Mouse (Mus musculus) left cerebral cortex, adult 8-10 months (tissue): ENCODE measurements at regions not wholly inside any gene's neighbourhood (a gene's known extent, or its start where the extent isn't known, plus 50 kb on each side); places are given as distances from the start of the nearest gene placed in this dataset.

ENCODE experiments used
- DNase-seq, 2 experiments: peaks; one replicate each; pipeline ENCODE4 v3.0.0; 2022; ENCODE audit warnings: low spot score in 2 of 2

DNA sequence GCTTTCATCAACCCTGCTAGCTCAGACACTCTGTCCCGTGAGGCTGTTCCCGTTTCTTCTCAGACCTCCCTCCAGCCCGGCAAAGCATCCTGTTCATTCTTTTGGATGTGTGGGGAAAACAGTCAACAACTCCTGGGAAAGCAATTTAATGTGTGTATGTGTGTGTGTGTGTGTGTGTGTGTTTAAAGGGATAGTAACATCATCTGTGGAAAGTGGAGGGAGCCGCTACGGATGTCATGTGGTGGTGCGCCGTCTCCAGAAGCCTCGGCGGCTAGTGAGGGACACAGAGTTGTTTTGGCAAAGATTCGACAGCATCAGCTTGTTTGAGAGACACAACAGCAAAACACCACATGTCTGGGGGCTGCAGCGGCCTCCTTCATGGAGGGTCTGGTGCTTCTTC, 200.2 kb downstream of the Gadd45g start:
- DNase-seq = no peak

DNA sequence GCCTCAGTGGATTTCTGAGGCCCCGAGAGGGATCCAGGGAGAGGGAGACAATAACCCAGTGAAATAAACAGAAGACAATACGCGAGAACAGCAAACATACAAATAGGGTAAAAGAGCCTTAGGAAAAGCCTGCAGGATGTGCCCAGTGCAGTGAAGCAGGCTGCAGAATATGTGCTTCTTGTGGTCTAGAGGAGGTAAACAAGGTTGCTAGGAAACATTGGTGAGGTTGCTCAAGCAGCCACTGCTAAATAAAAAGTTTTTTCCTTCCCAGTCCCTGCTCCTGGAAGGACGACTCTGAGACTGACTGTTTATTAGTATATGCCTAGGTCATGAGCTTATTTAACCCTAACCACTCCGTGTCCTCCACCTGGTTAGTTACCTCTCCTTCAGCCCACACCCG, 201.5 kb downstream of the Gadd45g start:
- DNase-seq = no peak

- no peak for DNase-seq
These were observed 202.3 kb downstream of the Gadd45g start for GRCm38 (mm10) chr13:52048777-52049176.

DNA sequence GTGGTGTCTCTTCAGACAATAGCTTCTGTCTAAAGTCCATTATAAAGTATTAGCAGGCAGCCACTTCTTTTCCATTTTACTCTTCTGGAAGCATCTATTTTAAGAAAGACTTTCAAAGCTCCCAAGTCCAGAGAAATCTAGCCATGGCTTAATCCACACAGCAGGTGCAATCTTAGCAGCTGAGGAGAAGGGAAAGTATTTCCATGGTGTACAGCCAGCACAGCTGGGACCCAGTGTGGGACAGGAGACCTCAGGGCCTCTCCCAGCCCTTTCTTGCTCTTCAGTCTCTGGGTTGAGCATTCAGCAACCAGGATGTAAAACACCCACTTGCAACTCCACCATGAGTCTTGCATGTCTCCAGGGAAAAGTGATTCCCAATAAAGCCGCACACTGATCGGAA, 202.8 kb downstream of the Gadd45g start:
- no peak for DNase-seq

- no peak for DNase-seq
These were observed 209.3 kb downstream of the Gadd45g start for GRCm38 (mm10) chr13:52055741-52056140.

DNA sequence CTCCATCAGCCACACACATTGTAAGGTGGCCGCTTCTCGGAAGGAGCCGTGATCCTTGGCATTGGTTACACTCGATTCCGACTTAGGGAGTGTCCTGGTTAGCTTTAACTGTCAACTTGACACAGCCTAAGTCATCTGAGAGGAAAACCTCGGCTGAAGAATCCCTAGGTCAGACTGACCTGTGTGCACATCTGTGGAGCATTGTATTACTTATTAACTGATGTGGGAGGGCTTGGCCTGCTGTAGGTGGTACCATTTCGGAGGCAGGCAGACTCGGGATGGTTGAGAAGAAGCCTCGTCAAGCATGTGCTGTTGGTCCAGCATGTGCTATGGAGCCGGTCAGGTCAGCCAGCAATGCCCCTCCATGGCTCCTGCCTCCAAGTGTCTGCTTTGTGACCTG, 211.0 kb downstream of the Gadd45g start:
- no peak for DNase-seq

- no peak for DNase-seq
These were observed 213.4 kb downstream of the Gadd45g start for GRCm38 (mm10) chr13:52059756-52060417.

DNA sequence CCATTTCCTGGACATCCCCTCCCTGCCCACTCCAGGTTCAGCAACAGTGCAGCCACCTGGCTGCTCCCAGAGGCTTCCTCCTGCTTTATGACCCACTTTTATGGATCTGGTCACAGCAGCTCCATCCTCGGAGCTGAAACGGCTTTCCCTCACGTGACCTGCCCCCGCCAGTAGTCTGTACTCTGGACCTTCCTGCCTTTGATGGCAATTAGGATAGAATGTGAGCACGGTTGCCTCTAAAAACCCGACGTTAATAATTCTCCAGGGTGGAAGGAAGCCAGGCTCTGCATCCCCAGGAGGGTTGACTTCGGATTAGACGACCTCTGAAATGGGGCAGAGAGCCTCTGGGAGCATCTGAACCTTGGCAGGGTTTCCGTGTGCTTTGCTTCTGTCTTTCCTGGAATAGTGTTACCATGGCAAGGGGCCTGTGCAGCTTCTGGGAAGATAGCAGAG, 214.0 kb downstream of the Gadd45g start:
- DNase-seq = no peak

GRCm38 (mm10) chr13:52061454-52061853, 215.0 kb downstream of the Gadd45g start:
- DNase-seq = no peak

GRCm38 (mm10) chr13:52061881-52062280, 215.4 kb downstream of the Gadd45g start:
- no peak for DNase-seq

DNA sequence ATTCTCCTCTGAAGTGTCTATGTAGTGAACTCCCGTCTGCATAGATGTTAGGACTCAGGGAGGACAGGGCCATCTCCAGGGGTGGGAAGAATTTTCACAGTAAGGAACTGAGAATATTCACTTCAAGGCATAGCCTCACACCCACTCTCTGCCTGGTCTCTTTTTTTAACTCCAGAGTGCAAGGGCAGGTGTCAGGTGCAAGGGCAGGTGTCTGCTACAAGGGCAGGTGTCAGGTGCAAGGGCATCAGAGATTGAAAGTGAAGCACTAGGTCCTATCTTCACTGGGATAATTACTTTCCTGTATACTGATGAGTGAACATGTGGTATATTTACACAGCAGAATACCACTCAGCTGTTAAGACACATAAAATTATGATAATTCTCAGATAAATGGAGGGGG, 216.1 kb downstream of the Gadd45g start:
- no peak for DNase-seq

GRCm38 (mm10) chr13:52065274-52065673, 218.8 kb downstream of the Gadd45g start:
- no peak for DNase-seq

GRCm38 (mm10) chr13:52065720-52066119, 219.2 kb downstream of the Gadd45g start:
- no peak for DNase-seq

- no peak for DNase-seq
These were observed 220.6 kb downstream of the Gadd45g start for GRCm38 (mm10) chr13:52067048-52067447.

- no peak for DNase-seq
These were observed 222.5 kb downstream of the Gadd45g start for GRCm38 (mm10) chr13:52068886-52069439.

GRCm38 (mm10) chr13:52069714-52070113, 223.2 kb downstream of the Gadd45g start:
- DNase-seq = no peak

- no peak for DNase-seq
These were observed 224.5 kb downstream of the Gadd45g start for GRCm38 (mm10) chr13:52070731-52071663.

GRCm38 (mm10) chr13:52077616-52078015, 231.1 kb downstream of the Gadd45g start:
- DNase-seq = peak in 1 of 2 experiments; percentile 65

DNA sequence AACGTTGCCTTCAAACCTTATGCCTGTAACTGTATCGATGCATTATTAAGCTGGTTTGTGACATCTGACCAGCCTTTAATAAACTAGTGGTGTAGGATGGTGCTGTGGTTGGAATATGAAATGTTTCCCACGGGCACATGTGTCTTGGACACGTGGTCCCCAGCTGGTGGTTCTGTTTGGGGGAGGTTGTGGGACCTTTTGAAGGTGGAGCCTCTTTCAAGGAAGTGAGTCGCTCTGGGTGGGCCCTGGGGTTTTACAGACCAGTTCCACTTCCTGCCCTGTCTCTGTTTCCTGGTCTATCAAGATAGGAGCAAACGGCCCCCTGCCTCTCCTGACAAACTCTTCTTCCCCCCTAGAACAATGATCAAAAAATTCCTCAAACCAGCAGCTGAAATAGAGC, 232.1 kb downstream of the Gadd45g start:
- DNase-seq = no peak

DNA sequence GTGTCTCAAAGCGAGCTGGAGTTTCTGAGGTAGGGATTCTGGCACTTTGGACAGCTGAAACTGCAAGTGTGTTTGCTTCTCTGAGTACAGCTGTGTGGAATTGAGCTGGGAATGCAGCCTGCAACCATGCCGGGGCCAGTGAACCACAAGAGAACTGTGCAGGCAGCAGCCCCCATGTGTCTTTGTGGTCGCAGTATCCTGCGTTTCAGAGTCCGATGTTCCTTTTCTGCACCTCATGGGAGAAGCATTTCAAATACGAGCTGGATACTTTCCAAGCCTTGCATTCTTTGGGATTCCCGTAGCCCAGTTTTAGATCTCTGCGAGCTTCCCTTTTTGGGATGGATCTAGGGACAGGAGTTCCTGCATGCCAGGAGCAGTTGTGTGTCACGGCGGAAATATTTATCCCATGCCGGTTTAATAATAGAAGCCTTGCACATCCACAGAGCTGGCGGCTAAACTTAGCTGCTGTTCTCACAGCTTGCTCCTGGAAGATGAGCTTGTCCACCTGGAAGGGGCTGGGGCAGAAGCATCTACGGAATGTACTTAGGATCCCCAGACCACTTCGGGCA, 233.3 kb downstream of the Gadd45g start:
- no peak for DNase-seq

DNA sequence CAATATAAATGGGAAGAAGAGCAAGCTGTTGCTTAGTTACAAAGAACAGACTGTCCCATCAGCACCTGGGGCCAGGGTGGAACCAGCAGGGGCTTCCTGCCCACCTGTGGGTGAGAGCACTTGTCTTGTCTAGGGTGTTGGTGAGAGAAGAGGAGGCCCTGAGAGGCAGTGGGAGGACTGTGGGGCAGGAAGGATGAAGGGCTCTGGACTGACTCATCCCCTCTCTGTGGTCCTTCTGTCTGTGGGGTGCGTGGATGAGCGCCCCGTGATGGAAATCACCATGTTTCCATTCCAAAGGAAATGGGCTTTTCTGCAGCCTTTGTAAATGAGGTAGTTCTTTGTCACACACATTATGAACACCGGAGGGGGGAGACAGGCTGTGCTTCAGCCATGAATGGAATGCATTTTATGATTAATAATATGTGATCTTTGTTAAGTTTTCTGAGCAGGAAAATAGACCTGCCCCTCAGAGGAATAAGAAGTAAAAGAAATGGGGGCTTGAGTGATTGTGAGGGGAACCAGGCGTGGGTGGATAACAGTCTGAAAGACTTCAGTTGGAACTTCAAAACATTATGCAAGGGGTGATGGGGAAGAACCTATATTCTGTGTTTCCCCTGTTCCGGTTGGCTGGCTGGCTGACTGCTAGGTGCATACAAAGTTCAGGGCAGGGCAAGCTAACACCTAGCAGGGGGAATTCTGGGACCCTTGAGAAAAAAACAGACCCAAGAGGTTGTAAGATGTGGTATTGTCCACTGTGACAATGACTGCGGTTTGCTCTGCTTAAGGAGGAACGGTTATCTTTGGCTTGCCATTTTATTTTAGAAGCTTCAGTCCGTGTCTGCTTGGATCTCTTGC, 237.3 kb downstream of the Gadd45g start:
- DNase-seq = no peak
